Mouse (Mus musculus): Measurements from ENCODE around the gene BC048562. TPM values are rescaled to one million over a fixed set of nuclear protein-coding genes. Genes with fewer than 3 reads are reported as not detected.
A peak's percentile ranks its signal among the peaks of the same experiment; 100 is the strongest.

Gene BC048562
- polyA plus RNA-seq, 1 experiment from 2014 or later: not detected

DNA sequence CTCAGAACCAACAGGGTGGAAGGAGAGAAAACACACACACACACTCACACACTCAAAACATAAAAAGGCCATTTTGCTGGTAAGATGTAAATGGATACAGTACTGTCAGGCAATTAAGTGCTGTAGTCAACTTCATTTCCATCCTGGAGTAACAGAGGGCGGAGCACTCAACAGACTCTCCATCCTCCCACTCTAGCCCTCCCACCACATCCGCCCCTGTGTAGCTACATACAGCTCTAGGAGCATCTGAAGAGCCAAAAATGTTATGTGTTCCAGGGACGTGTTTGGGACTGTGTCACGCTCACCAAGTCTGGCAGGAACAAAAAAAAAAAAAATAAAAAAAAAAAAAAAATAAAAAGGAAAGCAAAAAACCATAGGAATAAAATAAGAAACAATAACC is 33.2 kb upstream of the BC048562 start:
- H3K36me3 ChIP-seq (ENCODE audit: control insufficient read depth, insufficient read depth, low read length): no peaks in the 10 kb centered on the region
- H3K9ac ChIP-seq (ENCODE audit: low read length): no peak overlapping the region
- H3K9me3 ChIP-seq (ENCODE audit: control insufficient read depth, low read length): no peaks in the 10 kb centered on the region
- DNase-seq (ENCODE audit: low spot score) (no peak), ATAC-seq (ENCODE audit: insufficient read depth, low FRiP score, low TSS enrichment) (no peak)
- H3K27me3 ChIP-seq (ENCODE audit: control insufficient read depth, insufficient read depth, low read length): no peaks in the 10 kb centered on the region
- H3K4me3 ChIP-seq (ENCODE audit: low read depth, low read length): no peak overlapping the region
- 95% methylated on average over 4 of the region's 4 CpGs for WGBS
- no peak overlapping the region for H3K27ac ChIP-seq (ENCODE audit: low read depth, low read length)
- H3K4me1 ChIP-seq (ENCODE audit: control insufficient read depth, insufficient read depth, low read length): no peaks in the 10 kb centered on the region
- no peak overlapping the region for H3K4me2 ChIP-seq (ENCODE audit: low read depth)

DNA sequence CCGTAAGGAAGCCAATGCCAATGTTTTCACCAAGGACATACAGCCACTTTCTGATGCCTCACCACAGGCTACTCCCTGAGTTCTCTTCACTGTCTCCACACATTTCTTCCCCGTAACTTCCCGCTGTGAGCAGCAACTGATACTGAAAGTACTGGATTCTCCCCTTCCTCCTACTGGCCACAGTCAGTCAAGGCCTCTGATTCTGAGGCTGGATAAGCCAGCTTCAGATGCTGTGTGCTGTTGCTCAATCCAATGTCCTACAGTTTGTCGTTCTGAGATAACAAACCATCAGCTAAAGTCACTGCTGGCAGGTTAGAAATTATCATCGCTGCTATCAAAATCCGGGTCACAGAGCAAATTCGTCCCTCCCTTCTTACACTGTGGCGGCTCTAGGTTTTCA is 31.8 kb upstream of the BC048562 start:
- WGBS: 84% methylated on average over 8 of the region's 8 CpGs
- Histone ChIP-seq H3K9me3 (ENCODE audit: control insufficient read depth, low read length) (no peaks in the 10 kb centered on the region), H3K36me3 (ENCODE audit: control insufficient read depth, insufficient read depth, low read length) (no peaks in the 10 kb centered on the region), H3K4me1 (ENCODE audit: control insufficient read depth, insufficient read depth, low read length) (no peaks in the 10 kb centered on the region), H3K27me3 (ENCODE audit: control insufficient read depth, insufficient read depth, low read length) (no peaks in the 10 kb centered on the region), H3K27ac (ENCODE audit: low read depth, low read length) (no peak overlapping the region), H3K9ac (ENCODE audit: low read length) (no peak overlapping the region), H3K4me2 (ENCODE audit: low read depth) (no peak overlapping the region), H3K4me3 (ENCODE audit: low read depth, low read length) (no peak overlapping the region)
- DNase-seq (ENCODE audit: low spot score) (no peak), ATAC-seq (ENCODE audit: insufficient read depth, low FRiP score, low TSS enrichment) (no peak)

- Histone ChIP-seq H3K4me3 (ENCODE audit: low read depth, low read length) (no peak overlapping the region), H3K4me1 (ENCODE audit: control insufficient read depth, insufficient read depth, low read length) (no peaks in the 10 kb centered on the region), H3K4me2 (ENCODE audit: low read depth) (no peak overlapping the region), H3K9me3 (ENCODE audit: control insufficient read depth, low read length) (no peaks in the 10 kb centered on the region), H3K27me3 (ENCODE audit: control insufficient read depth, insufficient read depth, low read length) (no peaks in the 10 kb centered on the region), H3K9ac (ENCODE audit: low read length) (no peak overlapping the region), H3K36me3 (ENCODE audit: control insufficient read depth, insufficient read depth, low read length) (no peaks in the 10 kb centered on the region), H3K27ac (ENCODE audit: low read depth, low read length) (no peak overlapping the region)
- DNase-seq (ENCODE audit: low spot score) (no peak), ATAC-seq (ENCODE audit: insufficient read depth, low FRiP score, low TSS enrichment) (no peak)
- 89% methylated on average over 4 of the region's 4 CpGs for WGBS
Measured at GRCm38 (mm10) chr9:108409535-108409934, 26.7 kb upstream of the BC048562 start.

GRCm38 (mm10) chr9:108411381-108411942 is 24.8 kb upstream of the BC048562 start:
- WGBS: 80% methylated on average over 9 of the region's 9 CpGs
- Histone ChIP-seq H3K4me3 (ENCODE audit: low read depth, low read length) (no peak overlapping the region), H3K27ac (ENCODE audit: low read depth, low read length) (no peak overlapping the region), H3K4me1 (ENCODE audit: control insufficient read depth, insufficient read depth, low read length) (no peaks in the 10 kb centered on the region), H3K9me3 (ENCODE audit: control insufficient read depth, low read length) (no peaks in the 10 kb centered on the region), H3K9ac (ENCODE audit: low read length) (no peak overlapping the region), H3K27me3 (ENCODE audit: control insufficient read depth, insufficient read depth, low read length) (no peaks in the 10 kb centered on the region), H3K36me3 (ENCODE audit: control insufficient read depth, insufficient read depth, low read length) (no peaks in the 10 kb centered on the region), H3K4me2 (ENCODE audit: low read depth) (no peak overlapping the region)
- DNase-seq (ENCODE audit: low spot score) (no peak), ATAC-seq (ENCODE audit: insufficient read depth, low FRiP score, low TSS enrichment) (no peak)

GRCm38 (mm10) chr9:108412221-108412620 is 24.1 kb upstream of the BC048562 start:
- no peak for ATAC-seq (ENCODE audit: insufficient read depth, low FRiP score, low TSS enrichment)
- H3K9me3 ChIP-seq (ENCODE audit: control insufficient read depth, low read length): no peaks in the 10 kb centered on the region
- no peaks in the 10 kb centered on the region for H3K4me1 ChIP-seq (ENCODE audit: control insufficient read depth, insufficient read depth, low read length)
- H3K4me3 ChIP-seq (ENCODE audit: low read depth, low read length): no peak overlapping the region
- no peak overlapping the region for H3K4me2 ChIP-seq (ENCODE audit: low read depth)
- no peak overlapping the region for H3K27ac ChIP-seq (ENCODE audit: low read depth, low read length)
- no peaks in the 10 kb centered on the region for H3K36me3 ChIP-seq (ENCODE audit: control insufficient read depth, insufficient read depth, low read length)
- DNase-seq (ENCODE audit: low spot score): no peak
- no peak overlapping the region for H3K9ac ChIP-seq (ENCODE audit: low read length)
- H3K27me3 ChIP-seq (ENCODE audit: control insufficient read depth, insufficient read depth, low read length): no peaks in the 10 kb centered on the region
- WGBS: 91% methylated on average over 1 of the region's 1 CpGs

DNA sequence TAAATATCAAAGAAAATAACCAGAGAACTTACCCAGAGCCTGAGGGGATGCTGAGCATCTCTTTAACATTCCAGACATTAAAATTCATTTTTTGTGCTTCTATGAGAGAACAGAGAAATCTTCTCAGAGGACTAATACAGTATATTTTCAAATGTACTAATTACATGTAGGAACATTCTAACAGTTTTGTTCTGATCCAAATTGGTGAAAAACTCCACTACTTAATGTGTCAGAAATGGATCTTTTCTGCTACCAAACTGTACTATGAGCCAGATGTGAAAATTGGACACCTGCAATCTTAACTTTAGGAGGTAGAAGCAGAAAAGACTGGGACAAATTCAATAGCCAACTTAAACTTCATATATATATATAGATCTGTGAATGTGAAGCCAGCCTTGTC is 7.9 kb upstream of the BC048562 start, which contains the start of gene Ccdc36:
Gene Ccdc36 (minus strand): TSS at position 101 of the 400 bp plus-strand sequence.
- H3K4me2 ChIP-seq (ENCODE audit: low read depth): no peak within 1 kb of the TSS
- no peak within 1 kb of the TSS for H3K9ac ChIP-seq (ENCODE audit: low read length)
- DNase-seq (ENCODE audit: low spot score): no peak
- H3K4me3 ChIP-seq (ENCODE audit: low read depth, low read length): no peak within 1 kb of the TSS
- no peak within 1 kb of the TSS for H3K27ac ChIP-seq (ENCODE audit: low read depth, low read length)
- no peaks in the 10 kb centered on the region for H3K27me3 ChIP-seq (ENCODE audit: control insufficient read depth, insufficient read depth, low read length)
- ATAC-seq (ENCODE audit: insufficient read depth, low FRiP score, low TSS enrichment): no peak
- no peaks in the 10 kb centered on the region for H3K9me3 ChIP-seq (ENCODE audit: control insufficient read depth, low read length)
- H3K4me1 ChIP-seq (ENCODE audit: control insufficient read depth, insufficient read depth, low read length): 0 out of 2 replicates have a peak, but pooled peaks cover 5% of the 10 kb centered on the region
- H3K36me3 ChIP-seq (ENCODE audit: control insufficient read depth, insufficient read depth, low read length): no peaks in the 10 kb centered on the region

DNA sequence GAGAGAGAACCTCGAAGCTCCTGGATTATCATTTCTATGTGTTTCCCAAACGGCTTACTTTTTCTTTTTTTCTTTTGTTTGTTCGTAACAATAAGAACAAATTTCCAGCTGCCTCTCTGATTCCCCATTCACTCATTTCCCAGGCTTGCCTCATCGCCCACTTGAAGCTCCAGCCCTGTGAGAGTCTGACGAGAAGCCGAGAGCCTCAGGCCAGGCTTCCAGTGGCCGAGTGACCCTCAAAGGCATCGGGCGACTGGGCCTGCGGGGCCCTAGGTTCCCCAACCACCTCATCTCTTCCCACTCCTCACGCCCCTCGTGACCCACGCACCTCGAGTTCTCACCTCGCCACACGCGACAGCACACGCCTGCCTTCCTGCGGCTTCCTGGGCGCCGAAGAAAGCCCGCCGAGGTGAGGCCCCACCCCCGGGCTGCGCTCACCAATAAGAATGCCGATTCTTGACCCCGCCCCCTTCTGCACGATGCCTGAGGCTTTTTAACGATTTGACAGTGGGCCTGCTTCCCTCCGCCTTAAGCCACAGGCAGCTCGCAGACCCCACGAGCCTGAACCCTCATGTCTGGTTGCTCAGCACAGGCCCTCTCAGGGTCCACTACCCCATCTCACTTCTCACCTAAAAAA is 4.7 kb upstream of the BC048562 start:
- Histone ChIP-seq H3K4me2 (ENCODE audit: low read depth) (peak overlapping the region; percentile 37), H3K9ac (ENCODE audit: low read length) (no peak overlapping the region; the same call in 1 of the 2 replicates), H3K4me3 (ENCODE audit: low read depth, low read length) (peak overlapping the region; percentile 3; the same call in 1 of the 2 replicates), H3K27me3 (ENCODE audit: control insufficient read depth, insufficient read depth, low read length) (no peaks in the 10 kb centered on the region), H3K27ac (ENCODE audit: low read depth, low read length) (no peak overlapping the region), H3K4me1 (ENCODE audit: control insufficient read depth, insufficient read depth, low read length) (0 out of 2 replicates have a peak, but pooled peaks cover 5% of the 10 kb centered on the region), H3K36me3 (ENCODE audit: control insufficient read depth, insufficient read depth, low read length) (no peaks in the 10 kb centered on the region), H3K9me3 (ENCODE audit: control insufficient read depth, low read length) (no peaks in the 10 kb centered on the region)
- DNase-seq (ENCODE audit: low spot score) (peak; percentile 65), ATAC-seq (ENCODE audit: insufficient read depth, low FRiP score, low TSS enrichment) (no peak)
- WGBS: 42% methylated on average over 32 of the region's 32 CpGs

GRCm38 (mm10) chr9:108439176-108439575 is 2.9 kb downstream of the BC048562 start:
- no peak overlapping the region for H3K27ac ChIP-seq (ENCODE audit: low read depth, low read length)
- DNase-seq (ENCODE audit: low spot score) (no peak), ATAC-seq (ENCODE audit: insufficient read depth, low FRiP score, low TSS enrichment) (no peak)
- no peak overlapping the region for H3K4me3 ChIP-seq (ENCODE audit: low read depth, low read length)
- H3K9me3 ChIP-seq (ENCODE audit: control insufficient read depth, low read length): no peaks in the 10 kb centered on the region
- no peaks in the 10 kb centered on the region for H3K36me3 ChIP-seq (ENCODE audit: control insufficient read depth, insufficient read depth, low read length)
- no peak overlapping the region for H3K9ac ChIP-seq (ENCODE audit: low read length)
- 82% methylated on average over 6 of the region's 6 CpGs for WGBS
- H3K27me3 ChIP-seq (ENCODE audit: control insufficient read depth, insufficient read depth, low read length): no peaks in the 10 kb centered on the region
- H3K4me2 ChIP-seq (ENCODE audit: low read depth): no peak overlapping the region
- H3K4me1 ChIP-seq (ENCODE audit: control insufficient read depth, insufficient read depth, low read length): no peaks in the 10 kb centered on the region; the same call in 1 of the 2 replicates

DNA sequence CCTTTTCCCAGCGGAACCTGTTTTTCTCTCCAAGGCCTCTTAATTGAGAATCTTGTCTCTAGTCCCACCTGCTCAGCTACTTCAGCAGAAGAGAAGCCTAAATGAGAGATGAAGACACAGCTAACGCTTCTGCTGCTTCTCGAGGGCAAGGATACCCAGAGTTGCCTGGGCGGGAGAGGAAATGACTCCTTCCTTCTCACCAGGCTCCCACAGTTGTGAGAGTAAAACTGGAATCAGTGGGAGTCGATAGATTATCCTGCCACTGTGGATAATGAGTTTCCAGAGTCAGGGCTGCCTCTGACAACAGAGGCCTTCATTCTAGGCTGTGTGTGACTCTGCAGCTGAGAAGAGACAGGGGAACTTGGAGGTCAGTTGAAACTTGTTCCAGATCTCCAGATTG is 4.2 kb downstream of the BC048562 start:
- H3K27me3 ChIP-seq (ENCODE audit: control insufficient read depth, insufficient read depth, low read length): no peaks in the 10 kb centered on the region
- no peaks in the 10 kb centered on the region for H3K36me3 ChIP-seq (ENCODE audit: control insufficient read depth, insufficient read depth, low read length)
- DNase-seq (ENCODE audit: low spot score) (no peak), ATAC-seq (ENCODE audit: insufficient read depth, low FRiP score, low TSS enrichment) (no peak)
- no peak overlapping the region for H3K4me2 ChIP-seq (ENCODE audit: low read depth)
- H3K4me1 ChIP-seq (ENCODE audit: control insufficient read depth, insufficient read depth, low read length): no peaks in the 10 kb centered on the region; the same call in 1 of the 2 replicates
- H3K9me3 ChIP-seq (ENCODE audit: control insufficient read depth, low read length): no peaks in the 10 kb centered on the region
- H3K27ac ChIP-seq (ENCODE audit: low read depth, low read length): no peak overlapping the region
- 78% methylated on average over 5 of the region's 5 CpGs for WGBS
- H3K4me3 ChIP-seq (ENCODE audit: low read depth, low read length): no peak overlapping the region
- no peak overlapping the region for H3K9ac ChIP-seq (ENCODE audit: low read length)
